Mouse (Mus musculus) neural tube, embryonic 12.5 days (tissue): ENCODE measurements around the gene Parvb. TPM values are rescaled to one million over a fixed set of nuclear protein-coding genes. Genes with fewer than 3 reads are reported as not detected.

Experiments
- ATAC-seq: fragments of 200-750 bp; cut with Nextera tagmentation; 2 replicates; pipeline ENCODE4 v1.8.0; 2017; ENCODE audit warnings: low read depth, mild to moderate bottlenecking, moderate TSS enrichment, moderate library complexity; ENCODE audit not compliant: low FRiP score
- H3K27ac ChIP-seq: fragments of 300-500 bp; sonication (generic); 2 replicates; pipeline ENCODE4 v1.5.1; 2016
- H3K27me3 ChIP-seq: fragments of 300-500 bp; sonication (generic); replicated peaks from 2 replicates; pipeline ENCODE4 v1.6.1; 2016; ENCODE audit warnings: mild to moderate bottlenecking
- H3K36me3 ChIP-seq: fragments of 300-500 bp; sonication (generic); 2 replicates; pipeline ENCODE4 v1.6.1; 2016; ENCODE audit warnings: mild to moderate bottlenecking
- H3K4me1 ChIP-seq: fragments of 300-500 bp; sonication (generic); 2 replicates; pipeline ENCODE4 v1.6.1; 2016
- H3K4me2 ChIP-seq: fragments of 300-500 bp; sonication (generic); replicated peaks from 2 replicates; pipeline ENCODE4 v1.6.1; 2016; ENCODE audit warnings: mild to moderate bottlenecking
- H3K4me3 ChIP-seq: fragments of 300-500 bp; sonication (generic); 2 replicates; pipeline ENCODE4 v1.5.1; 2016
- H3K9ac ChIP-seq: fragments of 300-500 bp; sonication (generic); 2 replicates; pipeline ENCODE4 v1.6.1; 2016; ENCODE audit warnings: mild to moderate bottlenecking
- H3K9me3 ChIP-seq: fragments of 300-500 bp; sonication (generic); 2 replicates; pipeline ENCODE4 v1.6.1; 2016; ENCODE audit warnings: mild to moderate bottlenecking
- WGBS: fragments of 180-500 bp; shearing (Covaris S2); methylation state at CpG from one replicate; pipeline ENCODE4 v1.1.7; 2016; 5-methylcytosine and 5-hydroxymethylcytosine counted together
- polyA plus RNA-seq: library from polyadenylated mRNA; unstranded; fragments of >200 nt; fragmentation: Nextera tagmentation; extraction: Ambion mirVana; gene quantifications from 2 replicates; pipeline ENCODE4 v1.2.1, GENCODE M21; 2016

Gene Parvb
- polyA plus RNA-seq, 1 experiment from 2014 or later = 6.4 TPM

GRCm38 (mm10) chr15:84323966-84324869, 92.4 kb downstream of the Parvb start, which contains the start of gene Parvg:
Gene Parvg (plus strand): TSS chr15:84324026.
- Histone ChIP-seq H3K4me2 (no peak within 1 kb of the TSS), H3K27me3 (no peaks in the 10 kb centered on the region), H3K4me1 (no peaks in the 10 kb centered on the region), H3K9me3 (no peaks in the 10 kb centered on the region), H3K36me3 (no peaks in the 10 kb centered on the region), H3K9ac (no peak within 1 kb of the TSS), H3K27ac (no peak within 1 kb of the TSS), H3K4me3 (no peak within 1 kb of the TSS)
- WGBS = 87% methylated on average over 10 of the region's 10 CpGs
- ATAC-seq = no peak

GRCm38 (mm10) chr15:84324870-84325553, 93.2 kb downstream of the Parvb start:
- Histone ChIP-seq H3K4me2 (no peak overlapping the region), H3K36me3 (no peaks in the 10 kb centered on the region), H3K27ac (no peak overlapping the region), H3K9ac (no peak overlapping the region), H3K9me3 (no peaks in the 10 kb centered on the region), H3K4me3 (no peak overlapping the region), H3K4me1 (no peaks in the 10 kb centered on the region), H3K27me3 (no peaks in the 10 kb centered on the region)
- no peak for ATAC-seq
- WGBS = 72% methylated on average over 8 of the region's 8 CpGs

- H3K4me3 ChIP-seq = no peak overlapping the region
- H3K4me2 ChIP-seq = no peak overlapping the region
- H3K27ac ChIP-seq = no peak overlapping the region
- H3K36me3 ChIP-seq = no peaks in the 10 kb centered on the region
- no peak for ATAC-seq
- H3K9me3 ChIP-seq = no peaks in the 10 kb centered on the region
- H3K9ac ChIP-seq = no peak overlapping the region
- 43% methylated on average over 12 of the region's 12 CpGs for WGBS
- no peaks in the 10 kb centered on the region for H3K4me1 ChIP-seq
- H3K27me3 ChIP-seq = no peaks in the 10 kb centered on the region
These were observed 93.9 kb downstream of the Parvb start for GRCm38 (mm10) chr15:84325736-84326135.

- ATAC-seq = no peak
- Histone ChIP-seq H3K9me3 (no peaks in the 10 kb centered on the region), H3K27me3 (no peaks in the 10 kb centered on the region), H3K4me1 (no peaks in the 10 kb centered on the region), H3K4me3 (no peak overlapping the region), H3K27ac (no peak overlapping the region), H3K9ac (no peak overlapping the region), H3K4me2 (no peak overlapping the region), H3K36me3 (no peaks in the 10 kb centered on the region)
- WGBS = 86% methylated on average over 10 of the region's 10 CpGs
These were observed 97.0 kb downstream of the Parvb start for GRCm38 (mm10) chr15:84328870-84329269.

GRCm38 (mm10) chr15:84329940-84330339, 98.1 kb downstream of the Parvb start:
- no peaks in the 10 kb centered on the region for H3K36me3 ChIP-seq
- no peak overlapping the region for H3K9ac ChIP-seq
- ATAC-seq = no peak
- no peak overlapping the region for H3K4me3 ChIP-seq
- no peaks in the 10 kb centered on the region for H3K9me3 ChIP-seq
- 88% methylated on average over 8 of the region's 8 CpGs for WGBS
- H3K27me3 ChIP-seq = no peaks in the 10 kb centered on the region
- no peak overlapping the region for H3K4me2 ChIP-seq
- no peaks in the 10 kb centered on the region for H3K4me1 ChIP-seq
- H3K27ac ChIP-seq = no peak overlapping the region

GRCm38 (mm10) chr15:84331066-84331612, 99.3 kb downstream of the Parvb start:
- Histone ChIP-seq H3K4me2 (no peak overlapping the region), H3K4me1 (no peaks in the 10 kb centered on the region), H3K27ac (no peak overlapping the region), H3K9ac (no peak overlapping the region), H3K4me3 (no peak overlapping the region), H3K27me3 (no peaks in the 10 kb centered on the region), H3K36me3 (no peaks in the 10 kb centered on the region), H3K9me3 (no peaks in the 10 kb centered on the region)
- no peak for ATAC-seq
- 85% methylated on average over 4 of the region's 4 CpGs for WGBS

GRCm38 (mm10) chr15:84336281-84336817, 104.5 kb downstream of the Parvb start:
- Histone ChIP-seq H3K27ac (no peak overlapping the region), H3K9me3 (no peaks in the 10 kb centered on the region), H3K36me3 (no peaks in the 10 kb centered on the region), H3K9ac (no peak overlapping the region), H3K4me1 (no peaks in the 10 kb centered on the region), H3K27me3 (no peaks in the 10 kb centered on the region), H3K4me3 (no peak overlapping the region), H3K4me2 (no peak overlapping the region)
- ATAC-seq = no peak
- WGBS = 78% methylated on average over 12 of the region's 12 CpGs

GRCm38 (mm10) chr15:84337599-84337998, 105.8 kb downstream of the Parvb start:
- H3K36me3 ChIP-seq = no peaks in the 10 kb centered on the region
- no peak overlapping the region for H3K4me3 ChIP-seq
- WGBS = 69% methylated on average over 5 of the region's 5 CpGs
- no peaks in the 10 kb centered on the region for H3K9me3 ChIP-seq
- H3K4me2 ChIP-seq = no peak overlapping the region
- no peaks in the 10 kb centered on the region for H3K27me3 ChIP-seq
- no peak for ATAC-seq
- no peaks in the 10 kb centered on the region for H3K4me1 ChIP-seq
- no peak overlapping the region for H3K27ac ChIP-seq
- H3K9ac ChIP-seq = no peak overlapping the region

GRCm38 (mm10) chr15:84340926-84341325, 109.1 kb downstream of the Parvb start:
- Histone ChIP-seq H3K4me3 (no peak overlapping the region), H3K36me3 (no peaks in the 10 kb centered on the region), H3K9me3 (no peaks in the 10 kb centered on the region), H3K4me2 (no peak overlapping the region), H3K4me1 (peaks cover 10% of the 10 kb centered on the region; the same call in 1 of the 2 replicates), H3K27me3 (no peaks in the 10 kb centered on the region), H3K27ac (no peak overlapping the region), H3K9ac (no peak overlapping the region)
- WGBS = 55% methylated on average over 2 of the region's 2 CpGs
- ATAC-seq = no peak

- no peak overlapping the region for H3K4me2 ChIP-seq
- WGBS = 91% methylated on average over 4 of the region's 4 CpGs
- H3K27ac ChIP-seq = no peak overlapping the region
- H3K4me1 ChIP-seq = peaks cover 25% of the 10 kb centered on the region
- no peaks in the 10 kb centered on the region for H3K27me3 ChIP-seq
- H3K9ac ChIP-seq = no peak overlapping the region
- peaks cover 7% of the 10 kb centered on the region for H3K9me3 ChIP-seq
- ATAC-seq = no peak
- no peaks in the 10 kb centered on the region for H3K36me3 ChIP-seq
- no peak overlapping the region for H3K4me3 ChIP-seq
These were observed 116.9 kb downstream of the Parvb start for GRCm38 (mm10) chr15:84348769-84349168.

- ATAC-seq = no peak
- 31% methylated on average over 14 of the region's 14 CpGs for WGBS
These were observed 118.3 kb downstream of the Parvb start for GRCm38 (mm10) chr15:84349915-84350738.

More at GRCm38 (mm10) chr15:84349915-84350738, 118.3 kb downstream of the Parvb start:
- H3K4me1 ChIP-seq = peaks cover 19% of the 10 kb centered on the region
- H3K4me2 ChIP-seq = no peak overlapping the region; the same call in 1 of the 2 replicates
- no peaks in the 10 kb centered on the region; the same call in 1 of the 2 replicates for H3K27me3 ChIP-seq
- H3K9me3 ChIP-seq = peaks cover 7% of the 10 kb centered on the region
- H3K27ac ChIP-seq = no peak overlapping the region; the same call in 1 of the 2 replicates
- H3K36me3 ChIP-seq = no peaks in the 10 kb centered on the region
- H3K4me3 ChIP-seq = no peak overlapping the region
- no peak overlapping the region for H3K9ac ChIP-seq
